Mouse (Mus musculus) small intestine, adult 2 months (tissue): ENCODE data around the gene Gli2.

Experiments
- CTCF ChIP-seq: fragments of 200-500 bp; IDR thresholded peaks from 2 replicates; pipeline ENCODE4 v1.5.1; 2012; ENCODE audit warnings: low read depth, mild to moderate bottlenecking, control low read depth, inconsistent platforms, low read length, moderate library complexity, mixed read lengths; ENCODE audit not compliant: insufficient replicate concordance, insufficient read length; ENCODE audit errors: extremely low read depth
- POLR2A ChIP-seq: fragments of 200-500 bp; IDR thresholded peaks from 2 replicates; pipeline ENCODE4 v1.6.1; 2012; ENCODE audit warnings: low read depth, mild to moderate bottlenecking, control low read depth, inconsistent platforms, low read length, moderate library complexity

DNA sequence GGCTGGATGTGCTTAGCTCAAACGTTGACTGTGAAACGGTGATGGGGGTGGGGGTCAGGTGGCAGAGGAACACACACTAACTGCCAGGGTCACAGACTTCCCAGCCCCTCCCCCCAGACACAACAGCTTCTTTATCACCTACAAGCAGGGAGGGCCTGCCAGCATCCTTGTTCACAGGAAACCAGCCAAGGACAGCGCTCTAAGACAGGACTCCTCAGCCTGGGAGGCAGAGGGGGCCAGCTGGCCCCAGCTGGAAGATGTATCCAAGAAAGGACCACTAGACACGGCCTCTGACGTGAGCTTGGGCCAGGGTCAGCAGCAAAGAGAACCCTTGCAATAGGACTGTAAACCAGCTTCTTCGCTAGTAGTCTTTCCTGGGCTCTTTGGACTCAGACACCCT lies 65.1 kb downstream of the Gli2 start:
- no peak for TF ChIP-seq CTCF
- TF ChIP-seq POLR2A: no peak
